ENCODE assay signal across 8 mouse cellular contexts in the genomic region with DNA sequence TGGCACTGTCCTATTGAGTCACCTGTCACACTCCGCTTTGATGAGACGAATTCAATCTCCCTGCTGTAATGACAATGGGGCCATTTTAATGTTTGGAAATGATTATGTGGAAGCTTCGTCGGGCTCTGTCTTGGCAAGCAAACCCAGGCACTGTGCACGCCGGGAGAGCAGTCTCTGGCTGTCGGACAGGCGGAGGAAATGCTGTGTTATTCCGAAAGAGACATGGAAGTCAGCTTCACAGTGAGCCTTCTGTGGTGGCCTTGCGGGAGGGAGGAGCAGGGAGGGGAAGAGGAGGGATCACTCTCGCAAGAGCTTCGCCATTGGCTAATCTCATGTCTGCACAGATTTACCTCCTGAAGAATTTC.
DNase-seq lines count a peak whose midpoint lies in the region; ATAC-seq and TF ChIP-seq lines count a peak whose summit lies in the region.

No protein-coding gene starts in this region.

- WGBS in heart, embryonic 10.5 days, result 64% methylated on average over 12 of the region's 12 CpGs
- WGBS in forebrain, embryonic 15.5 days, result 11% methylated on average over 12 of the region's 12 CpGs
- WGBS in neural tube, embryonic 15.5 days, result 39% methylated on average over 12 of the region's 12 CpGs
- WGBS in thymus, adult 2 months, result 79% methylated on average over 12 of the region's 12 CpGs

- no peak for TF ChIP-seq CTCF in thymus, adult 2 months (IDR thresholded peaks at IDR 0.05; ENCODE audit: borderline replicate concordance, control insufficient read depth, extremely low read depth, insufficient read depth, low read length, poor library complexity)

- 0 out of 2 replicates have a peak, but pooled peaks cover 4% of the 10 kb centered on the region for H3K4me1 ChIP-seq in heart, embryonic 10.5 days
- peaks cover 12% of the 10 kb centered on the region for H3K4me1 ChIP-seq in forebrain, embryonic 15.5 days
- H3K4me1 ChIP-seq in neural tube, embryonic 15.5 days, result peaks cover 11% of the 10 kb centered on the region
- H3K4me1 ChIP-seq in thymus, adult 2 months (replicated peaks; ENCODE audit: control insufficient read depth, insufficient read depth, low read length), result no peaks in the 10 kb centered on the region

- no peak overlapping the region for H3K27ac ChIP-seq in heart, embryonic 10.5 days
- H3K27ac ChIP-seq in forebrain, embryonic 15.5 days (replicated peaks), result peak overlapping the region; percentile 67
- peak overlapping the region; percentile 84 for H3K27ac ChIP-seq in neural tube, embryonic 15.5 days (replicated peaks)
- H3K27ac ChIP-seq in thymus, adult 2 months (ENCODE audit: control insufficient read depth, insufficient read depth, low read length), result no peak overlapping the region

- H3K36me3 ChIP-seq in heart, embryonic 10.5 days, result no peaks in the 10 kb centered on the region
- no peaks in the 10 kb centered on the region for H3K36me3 ChIP-seq in forebrain, embryonic 15.5 days
- H3K36me3 ChIP-seq in neural tube, embryonic 15.5 days, result no peaks in the 10 kb centered on the region
- H3K36me3 ChIP-seq in thymus, adult 2 months (ENCODE audit: control insufficient read depth, insufficient read depth, low read length), result no peaks in the 10 kb centered on the region

- peak; percentile 96 for ATAC-seq in forebrain, embryonic 15.5 days (replicated peaks)
- peak; percentile 96 for ATAC-seq in neural tube, embryonic 15.5 days (ENCODE audit: low FRiP score)
- ATAC-seq in granulocyte monocyte progenitor cell, adult 5-6 weeks (replicated peaks; ENCODE audit: poor library complexity, severe bottlenecking), result no peak

- no peaks in the 10 kb centered on the region for H3K9me3 ChIP-seq in heart, embryonic 10.5 days
- H3K9me3 ChIP-seq in forebrain, embryonic 15.5 days, result no peaks in the 10 kb centered on the region
- no peaks in the 10 kb centered on the region for H3K9me3 ChIP-seq in neural tube, embryonic 15.5 days (replicated peaks)

- peak overlapping the region; percentile 52 for H3K9ac ChIP-seq in forebrain, embryonic 15.5 days (replicated peaks)
- H3K9ac ChIP-seq in neural tube, embryonic 15.5 days (replicated peaks), result peak overlapping the region; percentile 21; the same call in 1 of the 2 replicates

- peak overlapping the region; percentile 50 for H3K4me2 ChIP-seq in forebrain, embryonic 15.5 days (replicated peaks)
- H3K4me2 ChIP-seq in neural tube, embryonic 15.5 days, result peak overlapping the region; percentile 51

- no peak for DNase-seq in heart, embryonic 10.5 days (ENCODE audit: low spot score)
- DNase-seq in heart, postnatal 36 days, result no peak
- peak; percentile 59 to 62 for DNase-seq in layer of hippocampus, adult 8-10 months (ENCODE audit: low spot score in 2 of 2)
- no peak for DNase-seq in thymus, adult 2 months
- DNase-seq in thymus, postnatal 36 days, result no peak

- no peaks in the 10 kb centered on the region for H3K27me3 ChIP-seq in heart, embryonic 10.5 days (ENCODE audit: insufficient read depth, poor library complexity, severe bottlenecking)
- H3K27me3 ChIP-seq in forebrain, embryonic 15.5 days, result no peaks in the 10 kb centered on the region
- H3K27me3 ChIP-seq in neural tube, embryonic 15.5 days (replicated peaks), result no peaks in the 10 kb centered on the region
- H3K27me3 ChIP-seq in thymus, adult 2 months (ENCODE audit: control insufficient read depth, insufficient read depth, low read length), result no peaks in the 10 kb centered on the region

- no peak for TF ChIP-seq POLR2A in thymus, adult 2 months (IDR thresholded peaks at IDR 0.05; ENCODE audit: control insufficient read depth, extremely low read depth, insufficient read depth, low read length, poor library complexity)

- H3K4me3 ChIP-seq in heart, embryonic 10.5 days, result peak overlapping the region; percentile 7; the same call in 1 of the 2 replicates
- peak overlapping the region; percentile 40 for H3K4me3 ChIP-seq in forebrain, embryonic 15.5 days
- H3K4me3 ChIP-seq in neural tube, embryonic 15.5 days (replicated peaks), result peak overlapping the region; percentile 34
- H3K4me3 ChIP-seq in thymus, adult 2 months (ENCODE audit: control insufficient read depth, insufficient read depth, low read length), result no peak overlapping the region

- intact Hi-C loops in heart, postnatal 36 days (cut with DNase I), result no loop called here

Comparison
In these comparisons a context has a peak if more than half of its experiments do, and no peak if none do; other contexts are left out.
1. DNase-seq: peak in layer of hippocampus, adult 8-10 months (2 of 2); none in heart, embryonic 10.5 days (single experiment), heart, postnatal 36 days (0 of 2), thymus, adult 2 months (single experiment) and thymus, postnatal 36 days (0 of 2).
2. H3K27ac ChIP-seq: peak in forebrain, embryonic 15.5 days (single experiment) and neural tube, embryonic 15.5 days (single experiment); none in heart, embryonic 10.5 days (single experiment) and thymus, adult 2 months (single experiment).